Mouse (Mus musculus) testis, adult 2 months (tissue): ENCODE results near the gene Psmc3ip.

Source experiments
- CTCF ChIP-seq: fragments of 200-500 bp; IDR thresholded peaks from 2 replicates; pipeline ENCODE4 v1.5.1; 2012; ENCODE audit warnings: low read depth, mild to moderate bottlenecking, inconsistent platforms, low read length, moderate library complexity; ENCODE audit not compliant: control insufficient read depth, insufficient read depth, insufficient replicate concordance
- POLR2A ChIP-seq: fragments of 200-500 bp; IDR thresholded peaks from 2 replicates; pipeline ENCODE4 v1.6.1; 2012; ENCODE audit warnings: low read depth, mild to moderate bottlenecking, inconsistent platforms, low read length, moderate library complexity; ENCODE audit not compliant: control insufficient read depth

- TF ChIP-seq CTCF (no peak), POLR2A (no peak)
Observed at GRCm38 (mm10) chr11:101134217-101134865, 39.1 kb upstream of the Psmc3ip start.
